Mouse (Mus musculus) lung, postnatal 0 days (tissue): ENCODE measurements around the gene Myh2. TPM values are rescaled to one million over a fixed set of nuclear protein-coding genes. Genes with fewer than 3 reads are reported as not detected.

Source experiments
- ATAC-seq: fragments of 200-750 bp; cut with Nextera tagmentation; 2 replicates; pipeline ENCODE4 v1.8.0; 2017; ENCODE audit warnings: moderate library complexity
- DNase-seq: peaks from one replicate; pipeline ENCODE4 v3.0.0-alpha.2; 2016; ENCODE audit warnings: low spot score
- H3K27ac ChIP-seq: fragments of 300-500 bp; sonication (generic); 2 replicates; pipeline ENCODE4 v1.5.1; 2014; ENCODE audit warnings: antibody characterized with exemption, mild to moderate bottlenecking, low read length, mixed read lengths
- H3K27me3 ChIP-seq: fragments of 300-500 bp; sonication (generic); replicated peaks from 2 replicates; pipeline ENCODE4 v1.6.1; 2014; ENCODE audit warnings: low read length, mixed read lengths; ENCODE audit not compliant: insufficient read depth
- H3K36me3 ChIP-seq: fragments of 300-500 bp; sonication (generic); 2 replicates; pipeline ENCODE4 v1.6.1; 2014; ENCODE audit warnings: low read length, mixed read lengths; ENCODE audit not compliant: insufficient read depth
- H3K4me1 ChIP-seq: fragments of 300-500 bp; sonication (generic); 2 replicates; pipeline ENCODE4 v1.6.1; 2014; ENCODE audit warnings: antibody characterized with exemption, low read depth, low read length, mixed read lengths; ENCODE audit not compliant: insufficient read depth
- H3K4me2 ChIP-seq: fragments of 300-500 bp; sonication (generic); replicated peaks from 2 replicates; pipeline ENCODE4 v1.6.1; 2014; ENCODE audit warnings: low read depth, mild to moderate bottlenecking, low read length, moderate library complexity, mixed read lengths
- H3K4me3 ChIP-seq: fragments of 300-500 bp; sonication (generic); 2 replicates; pipeline ENCODE4 v1.5.1; 2014; ENCODE audit warnings: low read depth, low read length
- H3K9ac ChIP-seq: fragments of 300-500 bp; sonication (generic); replicated peaks from 2 replicates; pipeline ENCODE4 v1.6.1; 2014; ENCODE audit warnings: low read depth, mild to moderate bottlenecking
- H3K9me3 ChIP-seq: fragments of 300-500 bp; sonication (generic); 2 replicates; pipeline ENCODE4 v1.6.1; 2016; ENCODE audit warnings: low read length, mixed read lengths
- CTCF ChIP-seq: IDR thresholded peaks from 2 replicates; pipeline ENCODE4 v1.5.1; 2016; ENCODE audit warnings: antibody characterized with exemption, mild to moderate bottlenecking
- EP300 ChIP-seq: IDR thresholded peaks from 2 replicates; pipeline ENCODE4 v1.6.1; 2016; ENCODE audit warnings: antibody characterized with exemption, mild to moderate bottlenecking, control low read depth
- WGBS: fragments of 180-500 bp; shearing (Covaris S2); extraction: QIAGEN DNeasy Blood & Tissue Kit; methylation state at CpG from one replicate; pipeline ENCODE4 v1.1.7; 2014; 5-methylcytosine and 5-hydroxymethylcytosine counted together
- polyA plus RNA-seq: library from polyadenylated mRNA; unstranded; fragments of >200 nt; fragmentation: Nextera tagmentation; extraction: Ambion mirVana; gene quantifications from 2 replicates; pipeline ENCODE4 v1.2.1, GENCODE M21; 2015

Gene Myh2
- polyA plus RNA-seq, 1 experiment from 2014 or later, result not detected

- Histone ChIP-seq H3K27ac (no peak overlapping the region), H3K4me2 (no peak overlapping the region), H3K9me3 (no peaks in the 10 kb centered on the region), H3K27me3 (no peaks in the 10 kb centered on the region), H3K4me3 (no peak overlapping the region), H3K9ac (no peak overlapping the region), H3K36me3 (no peaks in the 10 kb centered on the region), H3K4me1 (no peaks in the 10 kb centered on the region)
- DNase-seq, result no peak
- TF ChIP-seq CTCF, result no peak
- no peak for TF ChIP-seq EP300
- no peak for ATAC-seq
- 71% methylated on average over 3 of the region's 3 CpGs for WGBS
These were observed 19.7 kb upstream of the Myh2 start for GRCm38 (mm10) chr11:67151159-67151558.

GRCm38 (mm10) chr11:67151651-67152630, 18.9 kb upstream of the Myh2 start:
- Histone ChIP-seq H3K4me1 (no peaks in the 10 kb centered on the region), H3K4me2 (no peak overlapping the region), H3K27me3 (no peaks in the 10 kb centered on the region), H3K4me3 (no peak overlapping the region), H3K9me3 (no peaks in the 10 kb centered on the region), H3K36me3 (no peaks in the 10 kb centered on the region), H3K9ac (no peak overlapping the region), H3K27ac (no peak overlapping the region)
- 81% methylated on average over 16 of the region's 16 CpGs for WGBS
- TF ChIP-seq CTCF, result no peak
- no peak for TF ChIP-seq EP300
- DNase-seq, result peak; percentile 25
- no peak for ATAC-seq

GRCm38 (mm10) chr11:67153123-67153522, 17.7 kb upstream of the Myh2 start:
- 8% methylated on average over 1 of the region's 1 CpGs for WGBS
- Histone ChIP-seq H3K9ac (no peak overlapping the region), H3K4me2 (no peak overlapping the region), H3K27ac (no peak overlapping the region), H3K9me3 (no peaks in the 10 kb centered on the region), H3K27me3 (no peaks in the 10 kb centered on the region), H3K4me1 (no peaks in the 10 kb centered on the region), H3K36me3 (no peaks in the 10 kb centered on the region), H3K4me3 (no peak overlapping the region)
- TF ChIP-seq EP300 (no peak), CTCF (no peak)
- ATAC-seq, result no peak
- DNase-seq, result no peak

- ATAC-seq (no peak), DNase-seq (no peak)
- no peaks in the 10 kb centered on the region for H3K27me3 ChIP-seq
- 67% methylated on average over 1 of the region's 1 CpGs for WGBS
- H3K27ac ChIP-seq, result no peak overlapping the region
- no peak for TF ChIP-seq CTCF
- TF ChIP-seq EP300, result no peak
- no peak overlapping the region for H3K4me3 ChIP-seq
- H3K9ac ChIP-seq, result no peak overlapping the region
- no peak overlapping the region for H3K4me2 ChIP-seq
- H3K36me3 ChIP-seq, result no peaks in the 10 kb centered on the region
- H3K4me1 ChIP-seq, result no peaks in the 10 kb centered on the region
- no peaks in the 10 kb centered on the region for H3K9me3 ChIP-seq
These were observed 17.0 kb upstream of the Myh2 start for GRCm38 (mm10) chr11:67153843-67154242.

- WGBS, result 71% methylated on average over 2 of the region's 2 CpGs
- H3K9me3 ChIP-seq, result no peaks in the 10 kb centered on the region
- ATAC-seq, result no peak
These were observed 15.2 kb upstream of the Myh2 start for GRCm38 (mm10) chr11:67155650-67156049.

GRCm38 (mm10) chr11:67160131-67160530, 10.7 kb upstream of the Myh2 start:
- Histone ChIP-seq H3K4me3 (no peak overlapping the region), H3K36me3 (no peaks in the 10 kb centered on the region), H3K27ac (no peak overlapping the region), H3K4me1 (no peaks in the 10 kb centered on the region), H3K9me3 (no peaks in the 10 kb centered on the region), H3K27me3 (no peaks in the 10 kb centered on the region), H3K4me2 (no peak overlapping the region), H3K9ac (no peak overlapping the region)
- ATAC-seq (no peak), DNase-seq (no peak)
- TF ChIP-seq CTCF, result no peak
- no peak for TF ChIP-seq EP300
- WGBS, result 91% methylated on average over 3 of the region's 3 CpGs

More at GRCm38 (mm10) chr11:67155650-67156049, 15.2 kb upstream of the Myh2 start:
- Histone ChIP-seq H3K9ac (no peak overlapping the region), H3K36me3 (no peaks in the 10 kb centered on the region), H3K4me3 (no peak overlapping the region), H3K4me1 (no peaks in the 10 kb centered on the region), H3K27ac (no peak overlapping the region), H3K27me3 (no peaks in the 10 kb centered on the region), H3K4me2 (no peak overlapping the region)
- DNase-seq, result no peak
- TF ChIP-seq EP300, result no peak
- no peak for TF ChIP-seq CTCF
